Mouse (Mus musculus) liver, postnatal 0 days (tissue): ENCODE results near the gene Gatad2a. TPM values are rescaled to one million over a fixed set of nuclear protein-coding genes. Genes with fewer than 3 reads are reported as not detected.

ENCODE experiments used
- ATAC-seq: fragments of 200-750 bp; cut with Nextera tagmentation; 2 replicates; pipeline ENCODE4 v1.8.0; 2017; ENCODE audit warnings: mild to moderate bottlenecking, moderate library complexity
- DNase-seq: peaks from one replicate; pipeline ENCODE4 v3.0.0-alpha.2; 2016
- H3K27ac ChIP-seq: fragments of 300-500 bp; sonication (generic); 2 replicates; pipeline ENCODE4 v1.5.1; 2014; ENCODE audit warnings: antibody characterized with exemption, moderate library complexity, mild to moderate bottlenecking, low read depth
- H3K27me3 ChIP-seq: fragments of 300-500 bp; sonication (generic); 2 replicates; pipeline ENCODE4 v1.6.1; 2014; ENCODE audit warnings: low read length, control low read depth, mixed read lengths; ENCODE audit not compliant: insufficient read depth
- H3K36me3 ChIP-seq: fragments of 300-500 bp; sonication (generic); replicated peaks from 2 replicates; pipeline ENCODE4 v1.6.1; 2014; ENCODE audit warnings: mild to moderate bottlenecking, control low read depth, low read length, moderate library complexity, mixed read lengths; ENCODE audit not compliant: insufficient read depth
- H3K4me1 ChIP-seq: fragments of 300-500 bp; sonication (generic); 2 replicates; pipeline ENCODE4 v1.6.1; 2014; ENCODE audit warnings: antibody characterized with exemption, mild to moderate bottlenecking, control low read depth; ENCODE audit not compliant: insufficient read depth
- H3K4me2 ChIP-seq: fragments of 300-500 bp; sonication (generic); 2 replicates; pipeline ENCODE4 v1.6.1; 2014; ENCODE audit warnings: low read depth, mild to moderate bottlenecking, low read length, moderate library complexity, mixed read lengths
- H3K4me3 ChIP-seq: fragments of 300-500 bp; sonication (generic); 2 replicates; pipeline ENCODE4 v1.5.1; 2014; ENCODE audit warnings: low read depth, low read length
- H3K9ac ChIP-seq: fragments of 300-500 bp; sonication (generic); replicated peaks from 2 replicates; pipeline ENCODE4 v1.6.1; 2014; ENCODE audit warnings: mild to moderate bottlenecking, moderate library complexity
- H3K9me3 ChIP-seq: fragments of 300-500 bp; sonication (generic); 2 replicates; pipeline ENCODE4 v1.6.1; 2016; ENCODE audit warnings: mild to moderate bottlenecking, control low read depth, low read length, mixed read lengths
- CTCF ChIP-seq: sonication (generic); IDR thresholded peaks from 2 replicates; pipeline ENCODE4 v1.5.1; 2016; ENCODE audit warnings: antibody characterized with exemption, low read depth
- EP300 ChIP-seq: IDR thresholded peaks from 2 replicates; pipeline ENCODE4 v1.6.1; 2016; ENCODE audit warnings: antibody characterized with exemption, low read depth, mild to moderate bottlenecking
- WGBS: fragments of 180-500 bp; shearing (Covaris S2); extraction: QIAGEN DNeasy Blood & Tissue Kit; methylation state at CpG from one replicate; pipeline ENCODE4 v1.1.7; 2014; ENCODE audit not compliant: insufficient replicate concordance; 5-methylcytosine and 5-hydroxymethylcytosine counted together
- polyA plus RNA-seq: library from polyadenylated mRNA; unstranded; fragments of >200 nt; fragmentation: Nextera tagmentation; extraction: Ambion mirVana; gene quantifications from 2 replicates; pipeline ENCODE4 v1.2.1, GENCODE M21; 2015

Gene Gatad2a
- 19.5 and 20.7 TPM in 2 replicates for polyA plus RNA-seq

- Histone ChIP-seq H3K27me3 (no peaks in the 10 kb centered on the region), H3K4me3 (peak within 1 kb of the TSS; percentile 93), H3K4me1 (peaks cover 34% of the 10 kb centered on the region), H3K4me2 (peak within 1 kb of the TSS; percentile 97), H3K9ac (peak within 1 kb of the TSS; percentile 97), H3K36me3 (peaks cover 3% of the 10 kb centered on the region), H3K9me3 (no peaks in the 10 kb centered on the region), H3K27ac (peak within 1 kb of the TSS; percentile 98)
- DNase-seq: peak; percentile 100
- TF ChIP-seq EP300 (no peak), CTCF (peak; percentile 49)
- 1% methylated on average over 60 of the region's 87 CpGs for WGBS
- ATAC-seq: peak; percentile 97
Observed at GRCm38 (mm10) chr8:69995776-69996588, at the start of gene Gatad2a. Gene Gatad2a, minus strand, starts transcription at chr8:69996384.

GRCm38 (mm10) chr8:70043996-70044395 lies 47.8 kb upstream of the Gatad2a start:
- H3K9ac ChIP-seq: peak overlapping the region; percentile 99; the same call in 1 of the 2 replicates

GRCm38 (mm10) chr8:70042583-70043455 lies 46.6 kb upstream of the Gatad2a start, which contains the start of the genes Mau2 and Sugp1:
Gene Mau2, minus strand, starts transcription at chr8:70042734.
Gene Sugp1, plus strand, starts transcription at chr8:70042813.
- Histone ChIP-seq H3K36me3 (peaks cover 3% of the 10 kb centered on the region; the same call in 1 of the 2 replicates), H3K4me3 (peak within 1 kb of the TSS; percentile 98), H3K4me2 (peak within 1 kb of the TSS; percentile 96), H3K9ac (peak within 1 kb of the TSS; percentile 99), H3K4me1 (peaks cover 42% of the 10 kb centered on the region), H3K27me3 (no peaks in the 10 kb centered on the region), H3K27ac (peak within 1 kb of the TSS; percentile 77), H3K9me3 (no peaks in the 10 kb centered on the region)
- no peak for TF ChIP-seq CTCF
- peak; percentile 74 for TF ChIP-seq EP300
- peak; percentile 97 for ATAC-seq
- peak; percentile 97 for DNase-seq
- WGBS: under 1% methylated on average over 59 of the region's 65 CpGs

More at GRCm38 (mm10) chr8:70043996-70044395, 47.8 kb upstream of the Gatad2a start:
- H3K9me3 ChIP-seq: no peaks in the 10 kb centered on the region
- no peaks in the 10 kb centered on the region; the same call in 1 of the 2 replicates for H3K36me3 ChIP-seq
- no peak overlapping the region for H3K27ac ChIP-seq
- TF ChIP-seq CTCF: no peak
- no peak for TF ChIP-seq EP300
- 78% methylated on average over 5 of the region's 5 CpGs for WGBS
- H3K4me1 ChIP-seq: peaks cover 35% of the 10 kb centered on the region
- DNase-seq: no peak
- peak overlapping the region; percentile 96 for H3K4me2 ChIP-seq
- peak overlapping the region; percentile 98; the same call in 1 of the 2 replicates for H3K4me3 ChIP-seq
- H3K27me3 ChIP-seq: no peaks in the 10 kb centered on the region
- no peak for ATAC-seq

GRCm38 (mm10) chr8:70041885-70042546 lies 45.8 kb upstream of the Gatad2a start:
- WGBS: under 1% methylated on average over 45 of the region's 47 CpGs
- H3K4me3 ChIP-seq: peak overlapping the region; percentile 98
- peaks cover 48% of the 10 kb centered on the region for H3K4me1 ChIP-seq
- H3K4me2 ChIP-seq: peak overlapping the region; percentile 96
- no peaks in the 10 kb centered on the region for H3K27me3 ChIP-seq
- ATAC-seq (peak; percentile 48), DNase-seq (peak; percentile 63)
- peak overlapping the region; percentile 77 for H3K27ac ChIP-seq
- no peaks in the 10 kb centered on the region for H3K9me3 ChIP-seq
- H3K36me3 ChIP-seq: peaks cover 3% of the 10 kb centered on the region; the same call in 1 of the 2 replicates
- no peak for TF ChIP-seq CTCF
- TF ChIP-seq EP300: no peak
- peak overlapping the region; percentile 99 for H3K9ac ChIP-seq

- Histone ChIP-seq H3K4me1 (peaks cover 37% of the 10 kb centered on the region), H3K27ac (peak overlapping the region; percentile 44; the same call in 1 of the 2 replicates), H3K4me3 (no peak overlapping the region), H3K9me3 (no peaks in the 10 kb centered on the region), H3K9ac (no peak overlapping the region), H3K36me3 (peaks cover 8% of the 10 kb centered on the region), H3K27me3 (no peaks in the 10 kb centered on the region), H3K4me2 (peak overlapping the region; percentile 34)
- DNase-seq (no peak), ATAC-seq (no peak)
- TF ChIP-seq EP300: peak; percentile 54; the same call in 1 of the 2 replicates
- no peak for TF ChIP-seq CTCF
- 58% methylated on average over 1 of the region's 1 CpGs for WGBS
Observed at GRCm38 (mm10) chr8:70037994-70038393, 41.8 kb upstream of the Gatad2a start.
